Mouse (Mus musculus): ENCODE measurements around the gene Stra6. TPM values are rescaled to one million over a fixed set of nuclear protein-coding genes. Genes with fewer than 3 reads are reported as not detected.

The Stra6 gene
- total and polyA plus RNA-seq, 3 experiments, result 0.08 to 0.09 (median 0.08) TPM

- Histone ChIP-seq H3K4me1 (ENCODE audit: control insufficient read depth in 1 of 2, insufficient read depth in 2 of 2) (peaks cover 0 to 18% of the 10 kb centered on the region in 2 experiments; a peak in 2 of 4 replicates), H3K27me3 (replicated peaks) (no peaks in the 10 kb centered on the region), H3K9ac (ENCODE audit: insufficient read depth, low read depth) (no peak overlapping the region), H3K79me2 (replicated peaks; ENCODE audit: control insufficient read depth, extremely low read depth, insufficient read depth, poor library complexity, severe bottlenecking) (no peaks in the 10 kb centered on the region), H3K4me2 (ENCODE audit: insufficient read depth, low read depth, poor library complexity, severe bottlenecking) (no peak overlapping the region), H3K27ac (ENCODE audit: insufficient read depth, low read depth) (no peak overlapping the region), H3K36me3 (replicated peaks in 1 of 2; ENCODE audit: control insufficient read depth in 1 of 2, insufficient read depth in 1 of 2, low read length in 1 of 2) (no peaks in the 10 kb centered on the region), H3K9me3 (replicated peaks; ENCODE audit: low read length) (no peaks in the 10 kb centered on the region), H3K4me3 (replicated peaks in 1 of 3; ENCODE audit: low read depth in 2 of 3, low read length in 2 of 3, poor library complexity in 1 of 3) (no peak overlapping the region)
- no peak for DNase-seq (ENCODE audit: extremely low read depth)
- TF ChIP-seq NRF1 (IDR thresholded peaks at IDR 0.05; ENCODE audit: low read depth, low read length) (no peak), RAD21 (IDR thresholded peaks at IDR 0.05; ENCODE audit: low read depth, low read length) (no peak), MAX (IDR thresholded peaks at IDR 0.05; ENCODE audit: low read length) (no peak), MAFK (IDR thresholded peaks at IDR 0.05; ENCODE audit: insufficient replicate concordance, low read length) (no peak)
- dilution Hi-C loops (cut with MboI; ENCODE audit: extremely low pct_ligation_motif_present, extremely low pct_unique_long_range_greater_than_20kb, low sequenced_read_pairs), result no loop called here
- in situ Hi-C loops (cut with MboI; ENCODE audit: low pct_ligation_motif_present, low pct_unique_long_range_greater_than_20kb, low sequenced_read_pairs), result no loop called here
These were observed 43.9 kb downstream of the Stra6 start for GRCm38 (mm10) chr9:58107494-58107893.

- no peaks in the 10 kb centered on the region for H3K27me3 ChIP-seq (replicated peaks)
- H3K9me3 ChIP-seq (replicated peaks; ENCODE audit: low read length), result no peaks in the 10 kb centered on the region
- H3K4me2 ChIP-seq (ENCODE audit: insufficient read depth, low read depth, poor library complexity, severe bottlenecking), result no peak overlapping the region
- H3K36me3 ChIP-seq (replicated peaks in 1 of 2; ENCODE audit: control insufficient read depth in 1 of 2, insufficient read depth in 1 of 2, low read length in 1 of 2), result no peaks in the 10 kb centered on the region
- DNase-seq (ENCODE audit: extremely low read depth), result no peak
- in situ Hi-C loops (cut with MboI; ENCODE audit: low pct_ligation_motif_present, low pct_unique_long_range_greater_than_20kb, low sequenced_read_pairs), result no loop called here
- TF ChIP-seq CTCF (conservative IDR thresholded peaks at IDR 0.05 in 1 of 2, IDR thresholded peaks at IDR 0.05 in 1 of 2; ENCODE audit: low read depth in 2 of 2, low read length in 2 of 2) (no peak), ZMIZ1 (IDR thresholded peaks at IDR 0.05; ENCODE audit: low read depth, low read length) (no peak), SIN3A (IDR thresholded peaks at IDR 0.05; ENCODE audit: low read length) (no peak), BHLHE40 (IDR thresholded peaks at IDR 0.05; ENCODE audit: low read depth, low read length) (no peak), JUN (IDR thresholded peaks at IDR 0.05; ENCODE audit: insufficient read depth, low read depth, low read length) (no peak), RCOR1 (conservative IDR thresholded peaks at IDR 0.05; ENCODE audit: low read depth, low read length) (no peak), UBTF (IDR thresholded peaks at IDR 0.05; ENCODE audit: low read depth, low read length) (no peak), PAX5 (IDR thresholded peaks at IDR 0.05; ENCODE audit: low read length) (no peak), MAZ (IDR thresholded peaks at IDR 0.05; ENCODE audit: low read depth, low read length) (no peak), ZKSCAN1 (IDR thresholded peaks at IDR 0.05; ENCODE audit: borderline replicate concordance, low read depth, low read length) (no peak), NELFE (IDR thresholded peaks at IDR 0.05; ENCODE audit: low read depth, low read length) (no peak), ELF1 (IDR thresholded peaks at IDR 0.05; ENCODE audit: low read depth, low read length) (no peak), POLR2A (IDR thresholded peaks at IDR 0.05; ENCODE audit: low read depth, low read length) (no peak), RAD21 (IDR thresholded peaks at IDR 0.05; ENCODE audit: low read depth, low read length) (no peak), USF2 (conservative IDR thresholded peaks at IDR 0.05; ENCODE audit: low read depth, low read length) (no peak)
- no peaks in the 10 kb centered on the region for H3K79me2 ChIP-seq (replicated peaks; ENCODE audit: control insufficient read depth, extremely low read depth, insufficient read depth, poor library complexity, severe bottlenecking)
- H3K27ac ChIP-seq (ENCODE audit: insufficient read depth, low read depth), result no peak overlapping the region
- peaks cover 4 to 37% of the 10 kb centered on the region in 2 experiments for H3K4me1 ChIP-seq (ENCODE audit: control insufficient read depth in 1 of 2, insufficient read depth in 2 of 2)
- H3K4me3 ChIP-seq (replicated peaks in 1 of 3; ENCODE audit: low read depth in 2 of 3, low read length in 2 of 3, poor library complexity in 1 of 3), result no peak overlapping the region
- H3K9ac ChIP-seq (ENCODE audit: insufficient read depth, low read depth), result no peak overlapping the region
- dilution Hi-C loops (cut with MboI; ENCODE audit: extremely low pct_ligation_motif_present, extremely low pct_unique_long_range_greater_than_20kb, low sequenced_read_pairs), result no loop called here
These were observed 47.2 kb downstream of the Stra6 start for GRCm38 (mm10) chr9:58110787-58111186.

All from CH12.LX (cell line).